Mouse (Mus musculus): ENCODE data around the gene Gm9964.

DNA sequence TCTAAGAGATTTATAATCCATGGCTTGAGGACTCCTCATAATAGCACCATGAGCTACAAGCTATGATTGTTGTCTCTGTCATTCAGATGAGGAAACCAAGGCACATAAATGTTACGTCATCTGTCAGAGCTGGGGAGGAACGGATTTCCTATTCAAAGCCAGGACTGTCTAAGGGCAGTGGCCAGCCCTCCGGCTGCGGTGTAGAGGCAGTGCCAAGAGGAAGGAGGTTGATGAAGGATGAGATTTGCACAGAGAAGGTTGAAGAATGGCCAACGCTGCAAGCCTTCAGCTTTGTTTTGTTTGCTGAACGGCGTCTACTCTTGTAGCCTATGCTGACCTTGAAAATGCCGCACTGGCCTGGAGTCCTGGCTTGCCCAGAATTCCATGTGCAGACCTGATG lies 29.0 kb upstream of the Gm9964 start:
- TF ChIP-seq CTCF (IDR thresholded peaks at IDR 0.05) (no peak), EP300 (IDR thresholded peaks at IDR 0.05) (peak; percentile 67)

Measured in lung, postnatal 0 days (tissue).